Mouse (Mus musculus) lung, adult 2 months (tissue): ENCODE measurements around the gene Pamr1.

ENCODE experiments used
- CTCF ChIP-seq: fragments of 200-500 bp; IDR thresholded peaks from 2 replicates; pipeline ENCODE4 v1.5.1; 2011; ENCODE audit warnings: mild to moderate bottlenecking, low read length, control low read depth; ENCODE audit not compliant: insufficient read depth
- POLR2A ChIP-seq: fragments of 200-500 bp; IDR thresholded peaks from 2 replicates; pipeline ENCODE4 v1.6.1; 2011; ENCODE audit warnings: low read depth, mild to moderate bottlenecking, control low read depth, low read length, borderline replicate concordance; ENCODE audit errors: extremely low read depth

DNA sequence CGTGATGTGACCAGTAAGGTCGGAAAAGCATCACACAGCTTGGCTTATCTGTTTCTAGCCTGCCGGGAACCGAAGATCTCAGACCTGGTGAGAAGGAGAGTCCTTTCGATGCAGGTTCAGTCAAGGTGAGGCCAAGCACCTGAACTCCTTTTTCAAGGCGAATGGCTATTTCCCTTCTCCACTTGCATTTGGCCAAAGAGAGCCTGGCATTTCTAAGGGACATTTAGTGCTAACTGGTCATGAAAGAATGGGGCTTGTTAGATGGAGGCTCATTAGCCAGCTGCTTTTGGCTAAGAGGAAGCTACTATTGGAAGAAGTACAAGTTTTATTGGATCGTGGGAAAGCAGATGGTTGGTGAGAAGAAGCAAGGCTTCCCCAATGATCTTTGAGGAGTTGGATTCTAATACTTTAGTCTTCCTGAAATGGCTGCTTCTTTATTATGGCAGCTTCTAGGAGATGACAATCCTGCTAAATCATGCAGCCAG is 86.3 kb downstream of the Pamr1 start:
- TF ChIP-seq POLR2A (no peak), CTCF (no peak)
